Mouse (Mus musculus): ENCODE measurements at regions not wholly inside any gene's neighbourhood (a gene's known extent, or its start where the extent isn't known, plus 50 kb on each side); places are given as distances from the start of the nearest gene placed in this dataset.

GRCm38 (mm10) chr12:99039497-99040322 lies 119.3 kb downstream of the Ttc8 start:
- Histone ChIP-seq H3K27ac (ENCODE audit: insufficient read depth, low read length) (no peak overlapping the region), H3K4me3 (ENCODE audit: insufficient read depth, low read length) (no peak overlapping the region), H3K4me1 (ENCODE audit: control insufficient read depth, insufficient read depth, low read length) (peaks cover 4% of the 10 kb centered on the region; the same call in 1 of the 2 replicates)
- TF ChIP-seq CTCF (IDR thresholded peaks at IDR 0.05; ENCODE audit: extremely low read depth, insufficient read depth, low read length): no peak
- TF ChIP-seq POLR2A (IDR thresholded peaks at IDR 0.05; ENCODE audit: extremely low read depth, insufficient read depth, low read length): no peak

DNA sequence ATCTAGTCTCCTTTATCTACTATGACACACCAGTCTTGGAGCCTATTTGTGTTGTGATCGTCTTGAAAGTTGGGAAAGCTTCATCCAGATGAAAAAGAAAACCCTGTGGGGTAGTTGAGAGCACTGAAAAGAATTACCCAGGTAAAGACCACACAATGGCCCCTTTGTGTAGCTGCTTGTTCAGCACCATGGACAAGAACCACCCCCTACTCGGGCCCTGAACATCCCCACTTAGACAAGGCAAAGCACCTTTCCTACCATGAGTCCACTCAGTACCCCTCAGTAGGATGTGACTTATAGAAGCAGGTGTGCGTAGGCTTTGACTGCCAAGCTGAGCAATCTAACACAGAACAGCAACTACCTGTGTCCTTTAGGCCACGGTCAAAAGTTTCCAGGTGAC lies 121.2 kb downstream of the Ttc8 start:
- no peak overlapping the region for H3K27ac ChIP-seq (ENCODE audit: insufficient read depth, low read length)
- TF ChIP-seq POLR2A (IDR thresholded peaks at IDR 0.05; ENCODE audit: extremely low read depth, insufficient read depth, low read length): no peak
- TF ChIP-seq CTCF (IDR thresholded peaks at IDR 0.05; ENCODE audit: extremely low read depth, insufficient read depth, low read length): no peak
- H3K4me3 ChIP-seq (ENCODE audit: insufficient read depth, low read length): no peak overlapping the region
- peaks cover 6% of the 10 kb centered on the region; the same call in 1 of the 2 replicates for H3K4me1 ChIP-seq (ENCODE audit: control insufficient read depth, insufficient read depth, low read length)

- H3K4me1 ChIP-seq (ENCODE audit: control insufficient read depth, insufficient read depth, low read length): peaks cover 6% of the 10 kb centered on the region; the same call in 1 of the 2 replicates
- H3K27ac ChIP-seq (ENCODE audit: insufficient read depth, low read length): no peak overlapping the region
- H3K4me3 ChIP-seq (ENCODE audit: insufficient read depth, low read length): no peak overlapping the region
- TF ChIP-seq CTCF (IDR thresholded peaks at IDR 0.05; ENCODE audit: extremely low read depth, insufficient read depth, low read length) (no peak), POLR2A (IDR thresholded peaks at IDR 0.05; ENCODE audit: extremely low read depth, insufficient read depth, low read length) (no peak)
These were observed 122.8 kb downstream of the Ttc8 start for GRCm38 (mm10) chr12:99042918-99043862.

DNA sequence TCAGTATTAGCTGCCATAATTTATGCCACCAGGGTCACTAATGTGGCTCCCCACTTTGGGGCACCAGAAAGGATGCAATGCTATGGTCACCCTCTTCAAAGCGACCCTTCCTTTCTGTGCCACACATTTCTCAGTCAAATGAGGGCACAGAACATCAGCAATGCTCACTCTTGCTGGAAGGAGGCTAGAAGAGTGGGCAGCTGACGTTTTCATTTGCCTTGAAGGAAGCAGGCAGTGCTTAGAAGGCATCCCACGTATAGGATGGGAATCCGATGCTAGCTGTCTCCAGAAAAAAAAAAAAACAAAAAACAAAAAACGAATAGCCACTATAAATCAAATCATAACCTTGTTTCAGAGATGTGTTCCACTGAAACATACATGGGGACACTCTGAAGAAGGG lies 124.1 kb downstream of the Ttc8 start:
- no peak for TF ChIP-seq CTCF (IDR thresholded peaks at IDR 0.05; ENCODE audit: extremely low read depth, insufficient read depth, low read length)
- TF ChIP-seq POLR2A (IDR thresholded peaks at IDR 0.05; ENCODE audit: extremely low read depth, insufficient read depth, low read length): no peak
- Histone ChIP-seq H3K4me1 (ENCODE audit: control insufficient read depth, insufficient read depth, low read length) (peaks cover 6% of the 10 kb centered on the region; the same call in 1 of the 2 replicates), H3K27ac (ENCODE audit: insufficient read depth, low read length) (no peak overlapping the region), H3K4me3 (ENCODE audit: insufficient read depth, low read length) (no peak overlapping the region)

GRCm38 (mm10) chr12:99050426-99050825 lies 130.1 kb downstream of the Ttc8 start:
- H3K27ac ChIP-seq (ENCODE audit: insufficient read depth, low read length): no peak overlapping the region
- H3K4me1 ChIP-seq (ENCODE audit: control insufficient read depth, insufficient read depth, low read length): no peaks in the 10 kb centered on the region
- no peak overlapping the region for H3K4me3 ChIP-seq (ENCODE audit: insufficient read depth, low read length)
- TF ChIP-seq CTCF (IDR thresholded peaks at IDR 0.05; ENCODE audit: extremely low read depth, insufficient read depth, low read length): no peak
- TF ChIP-seq POLR2A (IDR thresholded peaks at IDR 0.05; ENCODE audit: extremely low read depth, insufficient read depth, low read length): no peak

DNA sequence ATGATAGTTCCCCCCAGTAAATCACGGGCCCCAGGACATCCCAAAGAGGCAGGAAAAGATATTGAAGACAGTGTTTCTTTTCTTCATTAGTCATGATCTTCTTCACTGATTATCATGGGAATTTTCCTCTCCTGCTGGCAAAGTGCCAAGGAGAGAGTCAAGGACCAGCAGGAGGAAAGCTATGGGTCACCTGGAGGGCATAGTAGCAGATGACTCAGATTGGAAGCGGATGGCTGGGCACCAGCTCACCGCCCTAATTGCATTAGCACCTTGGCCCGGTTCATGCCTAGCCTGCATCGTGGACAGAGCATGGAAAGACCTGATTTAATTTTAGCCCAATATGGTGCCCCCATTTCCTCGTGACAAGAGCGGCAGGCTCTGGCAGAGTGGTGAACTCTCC lies 132.2 kb downstream of the Ttc8 start:
- TF ChIP-seq POLR2A (IDR thresholded peaks at IDR 0.05; ENCODE audit: extremely low read depth, insufficient read depth, low read length): no peak
- no peak for TF ChIP-seq CTCF (IDR thresholded peaks at IDR 0.05; ENCODE audit: extremely low read depth, insufficient read depth, low read length)
- no peak overlapping the region for H3K27ac ChIP-seq (ENCODE audit: insufficient read depth, low read length)
- no peak overlapping the region for H3K4me3 ChIP-seq (ENCODE audit: insufficient read depth, low read length)
- no peaks in the 10 kb centered on the region for H3K4me1 ChIP-seq (ENCODE audit: control insufficient read depth, insufficient read depth, low read length)

GRCm38 (mm10) chr12:99057521-99057920 lies 137.1 kb downstream of the Ttc8 start:
- H3K4me1 ChIP-seq (ENCODE audit: control insufficient read depth, insufficient read depth, low read length): no peaks in the 10 kb centered on the region
- no peak overlapping the region for H3K4me3 ChIP-seq (ENCODE audit: insufficient read depth, low read length)
- TF ChIP-seq CTCF (IDR thresholded peaks at IDR 0.05; ENCODE audit: extremely low read depth, insufficient read depth, low read length) (no peak), POLR2A (IDR thresholded peaks at IDR 0.05; ENCODE audit: extremely low read depth, insufficient read depth, low read length) (no peak)
- no peak overlapping the region for H3K27ac ChIP-seq (ENCODE audit: insufficient read depth, low read length)

DNA sequence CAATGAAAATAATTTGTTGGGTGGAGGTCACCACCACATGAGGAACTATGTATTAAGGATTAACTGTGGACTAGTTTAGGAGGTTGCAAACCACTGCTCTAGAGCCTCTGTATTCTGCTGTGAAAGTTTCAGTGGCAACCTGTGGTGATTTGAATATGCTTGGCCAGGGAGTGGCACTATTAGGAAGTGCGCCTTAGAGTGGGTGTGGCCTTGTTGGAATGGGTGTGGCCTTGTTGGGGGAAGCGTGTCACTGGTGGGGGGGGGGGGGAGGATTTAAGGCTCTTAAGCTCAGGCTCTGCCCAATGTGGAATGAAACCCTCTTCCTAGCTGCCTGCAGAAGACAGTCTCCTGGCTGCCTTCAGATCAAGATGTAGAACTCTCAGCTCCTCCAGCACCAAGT lies 138.5 kb downstream of the Ttc8 start:
- no peak overlapping the region for H3K4me3 ChIP-seq (ENCODE audit: insufficient read depth, low read length)
- no peaks in the 10 kb centered on the region for H3K4me1 ChIP-seq (ENCODE audit: control insufficient read depth, insufficient read depth, low read length)
- H3K27ac ChIP-seq (ENCODE audit: insufficient read depth, low read length): no peak overlapping the region
- no peak for TF ChIP-seq CTCF (IDR thresholded peaks at IDR 0.05; ENCODE audit: extremely low read depth, insufficient read depth, low read length)
- no peak for TF ChIP-seq POLR2A (IDR thresholded peaks at IDR 0.05; ENCODE audit: extremely low read depth, insufficient read depth, low read length)

DNA sequence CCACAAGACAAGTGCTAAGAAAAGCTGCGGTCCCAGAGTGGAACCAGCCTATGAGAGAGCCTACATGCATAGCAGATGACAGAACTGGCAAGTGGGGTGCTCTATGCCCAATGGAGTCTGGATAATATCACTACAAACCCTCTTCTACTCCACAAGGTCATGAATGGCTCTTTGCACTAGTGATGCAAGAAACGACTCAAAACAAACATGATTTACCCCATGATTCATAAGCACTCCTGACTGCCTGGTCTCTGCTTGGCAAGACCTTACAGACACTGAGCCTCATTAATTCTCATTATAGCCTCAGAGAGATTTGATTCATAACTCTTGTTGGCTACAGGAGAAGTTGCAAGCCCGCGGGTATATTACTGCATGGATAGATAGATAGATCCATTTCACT lies 139.1 kb downstream of the Ttc8 start:
- no peaks in the 10 kb centered on the region for H3K4me1 ChIP-seq (ENCODE audit: control insufficient read depth, insufficient read depth, low read length)
- H3K27ac ChIP-seq (ENCODE audit: insufficient read depth, low read length): no peak overlapping the region
- no peak overlapping the region for H3K4me3 ChIP-seq (ENCODE audit: insufficient read depth, low read length)
- TF ChIP-seq CTCF (IDR thresholded peaks at IDR 0.05; ENCODE audit: extremely low read depth, insufficient read depth, low read length) (no peak), POLR2A (IDR thresholded peaks at IDR 0.05; ENCODE audit: extremely low read depth, insufficient read depth, low read length) (no peak)
